Mouse (Mus musculus) forebrain, embryonic 13.5 days (tissue): ENCODE measurements at regions not wholly inside any gene's neighbourhood (a gene's known extent, or its start where the extent isn't known, plus 50 kb on each side); places are given as distances from the start of the nearest gene placed in this dataset.

ENCODE experiments used
- ATAC-seq: fragments of 200-750 bp; cut with Nextera tagmentation; 2 replicates; pipeline ENCODE4 v1.8.0; 2017
- H3K27ac ChIP-seq: fragments of 300-500 bp; sonication (generic); 2 replicates; pipeline ENCODE4 v1.5.1; 2015; ENCODE audit warnings: inconsistent platforms, mild to moderate bottlenecking, moderate library complexity
- H3K27me3 ChIP-seq: fragments of 300-500 bp; sonication (generic); 2 replicates; pipeline ENCODE4 v1.6.1; 2015; ENCODE audit warnings: mild to moderate bottlenecking, inconsistent platforms
- H3K36me3 ChIP-seq: fragments of 300-500 bp; sonication (generic); 2 replicates; pipeline ENCODE4 v1.6.1; 2015; ENCODE audit warnings: mild to moderate bottlenecking, inconsistent platforms; ENCODE audit not compliant: poor library complexity, severe bottlenecking
- H3K4me1 ChIP-seq: fragments of 300-500 bp; sonication (generic); 2 replicates; pipeline ENCODE4 v1.6.1; 2015; ENCODE audit warnings: inconsistent platforms
- H3K4me2 ChIP-seq: fragments of 300-500 bp; sonication (generic); 2 replicates; pipeline ENCODE4 v1.6.1; 2015; ENCODE audit warnings: inconsistent platforms, mild to moderate bottlenecking, moderate library complexity
- H3K4me3 ChIP-seq: fragments of 300-500 bp; sonication (generic); 2 replicates; pipeline ENCODE4 v1.5.1; 2015; ENCODE audit warnings: mild to moderate bottlenecking, inconsistent platforms
- H3K9ac ChIP-seq: fragments of 300-500 bp; sonication (generic); 2 replicates; pipeline ENCODE4 v1.6.1; 2015; ENCODE audit warnings: mild to moderate bottlenecking, inconsistent platforms
- H3K9me3 ChIP-seq: fragments of 300-500 bp; sonication (generic); replicated peaks from 2 replicates; pipeline ENCODE4 v1.6.1; 2016; ENCODE audit warnings: inconsistent platforms
- WGBS: fragments of 180-500 bp; shearing (Covaris S2); methylation state at CpG from one replicate; pipeline ENCODE4 v1.1.7; 2015; 5-methylcytosine and 5-hydroxymethylcytosine counted together

DNA sequence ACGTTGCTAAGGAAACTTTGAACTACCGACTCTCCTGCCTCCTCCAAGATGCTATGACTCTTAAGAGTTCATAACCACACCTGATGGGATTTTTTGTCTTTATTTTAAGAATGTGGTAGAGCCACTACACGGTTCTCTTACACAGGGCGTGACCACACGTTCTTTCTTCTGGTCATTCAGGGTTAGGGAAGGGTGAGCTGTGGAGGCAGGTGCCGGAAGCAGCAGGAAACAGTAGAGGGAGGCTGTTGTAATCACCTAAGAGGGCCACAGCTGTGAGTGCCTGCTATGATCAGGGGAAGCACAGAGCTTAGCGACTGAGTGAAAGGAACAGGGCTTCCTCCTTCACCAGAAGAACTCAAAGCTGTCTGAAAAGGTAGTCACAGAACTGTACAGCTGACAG is 50.6 kb upstream of the Larp1 start:
- no peak for ATAC-seq
- Histone ChIP-seq H3K36me3 (no peaks in the 10 kb centered on the region), H3K9me3 (no peaks in the 10 kb centered on the region), H3K27me3 (no peaks in the 10 kb centered on the region), H3K9ac (no peak overlapping the region), H3K27ac (no peak overlapping the region), H3K4me2 (no peak overlapping the region), H3K4me1 (peaks cover 7% of the 10 kb centered on the region; the same call in 1 of the 2 replicates), H3K4me3 (no peak overlapping the region)
- WGBS: 86% methylated on average over 7 of the region's 7 CpGs

DNA sequence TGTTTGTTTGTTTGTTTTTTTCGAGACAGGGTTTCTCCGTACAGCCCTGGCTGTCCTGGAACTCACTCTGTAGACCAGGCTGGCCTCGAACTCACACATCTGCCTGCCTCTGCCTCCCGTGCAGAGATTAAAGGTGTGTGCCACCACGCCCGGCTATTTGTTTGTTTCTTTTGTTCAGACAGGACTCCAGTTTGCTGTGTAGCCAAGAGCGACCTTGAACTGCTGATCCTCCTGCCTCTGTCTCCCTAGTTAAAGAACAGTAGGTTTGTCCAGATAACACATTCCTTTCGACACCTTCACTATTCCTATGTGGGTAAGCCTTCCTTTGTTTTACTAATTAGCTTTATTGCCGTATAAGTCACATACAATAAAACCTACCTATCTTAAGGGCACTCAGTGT is 52.0 kb upstream of the Larp1 start:
- Histone ChIP-seq H3K36me3 (no peaks in the 10 kb centered on the region), H3K4me2 (no peak overlapping the region), H3K9me3 (no peaks in the 10 kb centered on the region), H3K27ac (no peak overlapping the region), H3K9ac (no peak overlapping the region), H3K4me3 (no peak overlapping the region), H3K4me1 (no peaks in the 10 kb centered on the region), H3K27me3 (no peaks in the 10 kb centered on the region)
- no peak for ATAC-seq
- WGBS: 91% methylated on average over 9 of the region's 9 CpGs

DNA sequence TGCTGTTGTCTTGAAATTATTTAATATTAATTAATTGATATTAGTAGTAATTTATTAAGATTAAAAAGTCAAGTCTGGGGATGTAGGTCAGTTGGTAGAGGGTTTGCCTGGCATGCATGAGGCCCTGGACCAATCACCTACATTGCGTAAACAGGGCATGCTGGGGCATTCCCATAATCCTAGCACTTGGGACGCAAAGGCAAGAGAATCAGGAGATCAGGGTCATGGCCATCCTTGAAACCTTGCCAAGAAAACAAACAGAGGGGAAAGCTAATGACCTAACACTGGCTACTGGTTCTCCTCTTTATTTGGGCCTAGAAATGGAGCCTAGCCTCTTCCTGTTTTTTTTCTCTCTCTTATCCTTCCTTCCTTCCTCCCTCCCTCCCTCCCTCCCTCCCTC is 52.8 kb upstream of the Larp1 start:
- no peak overlapping the region for H3K27ac ChIP-seq
- H3K36me3 ChIP-seq: no peaks in the 10 kb centered on the region
- no peak overlapping the region for H3K4me2 ChIP-seq
- ATAC-seq: no peak
- H3K4me3 ChIP-seq: no peak overlapping the region
- 89% methylated on average over 2 of the region's 2 CpGs for WGBS
- no peak overlapping the region for H3K9ac ChIP-seq
- H3K9me3 ChIP-seq: no peaks in the 10 kb centered on the region
- no peaks in the 10 kb centered on the region for H3K27me3 ChIP-seq
- H3K4me1 ChIP-seq: no peaks in the 10 kb centered on the region

DNA sequence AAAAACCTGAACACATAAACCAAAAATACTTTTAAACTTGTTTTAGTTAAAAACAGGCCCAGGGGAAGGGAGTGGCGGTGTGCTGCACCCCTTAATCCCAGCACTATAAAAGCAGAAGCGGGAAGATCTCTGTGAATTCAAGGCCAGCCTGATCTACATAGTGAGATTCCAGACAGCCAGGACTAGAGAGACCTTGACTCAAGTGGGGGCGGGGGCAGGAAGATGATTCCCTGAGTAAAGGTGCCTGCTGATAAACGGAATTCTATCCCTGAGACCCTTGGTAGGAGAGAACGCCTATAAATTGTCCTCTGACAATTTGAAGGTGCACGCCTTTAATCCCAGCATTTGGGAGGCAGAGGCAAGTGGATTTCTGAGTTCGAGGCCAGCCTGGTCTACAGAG is 53.4 kb upstream of the Larp1 start:
- Histone ChIP-seq H3K9ac (no peak overlapping the region), H3K4me1 (no peaks in the 10 kb centered on the region), H3K27me3 (no peaks in the 10 kb centered on the region), H3K36me3 (no peaks in the 10 kb centered on the region), H3K9me3 (no peaks in the 10 kb centered on the region), H3K4me3 (no peak overlapping the region), H3K4me2 (no peak overlapping the region), H3K27ac (no peak overlapping the region)
- 91% methylated on average over 7 of the region's 7 CpGs for WGBS
- no peak for ATAC-seq

- Histone ChIP-seq H3K27me3 (no peaks in the 10 kb centered on the region), H3K9me3 (no peaks in the 10 kb centered on the region), H3K4me1 (no peaks in the 10 kb centered on the region), H3K4me2 (no peak overlapping the region), H3K36me3 (no peaks in the 10 kb centered on the region), H3K9ac (no peak overlapping the region), H3K4me3 (no peak overlapping the region), H3K27ac (no peak overlapping the region)
- no peak for ATAC-seq
- 79% methylated on average over 10 of the region's 10 CpGs for WGBS
Measured at GRCm38 (mm10) chr11:57954510-57955184, 54.2 kb upstream of the Larp1 start.

DNA sequence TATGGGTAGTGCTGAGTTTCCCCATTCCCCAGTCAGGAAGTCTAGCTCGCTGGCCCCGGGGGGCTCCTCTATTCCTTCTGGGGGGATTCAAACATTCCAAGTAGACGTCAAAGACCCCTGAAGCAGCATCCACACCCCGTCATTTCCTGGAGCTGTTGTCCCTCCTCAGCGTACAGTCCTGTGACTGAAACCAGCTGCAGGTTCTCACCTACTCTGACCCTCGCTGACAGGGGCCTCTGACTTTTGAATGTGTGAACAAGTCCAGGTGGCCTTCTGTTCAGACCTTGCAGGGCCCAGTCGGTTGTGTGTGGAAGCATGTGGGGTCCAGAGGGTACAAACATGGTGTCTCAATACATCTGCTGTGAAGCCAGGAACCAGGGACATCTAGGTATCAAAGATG is 55.2 kb upstream of the Larp1 start:
- H3K4me3 ChIP-seq: no peak overlapping the region
- WGBS: 73% methylated on average over 7 of the region's 7 CpGs
- no peaks in the 10 kb centered on the region for H3K36me3 ChIP-seq
- H3K9ac ChIP-seq: no peak overlapping the region
- H3K4me2 ChIP-seq: no peak overlapping the region
- H3K4me1 ChIP-seq: no peaks in the 10 kb centered on the region
- H3K27me3 ChIP-seq: no peaks in the 10 kb centered on the region
- H3K27ac ChIP-seq: no peak overlapping the region
- no peaks in the 10 kb centered on the region for H3K9me3 ChIP-seq
- ATAC-seq: no peak

- no peaks in the 10 kb centered on the region for H3K36me3 ChIP-seq
- no peaks in the 10 kb centered on the region for H3K27me3 ChIP-seq
- no peak overlapping the region for H3K27ac ChIP-seq
- WGBS: 81% methylated on average over 3 of the region's 3 CpGs
- no peaks in the 10 kb centered on the region for H3K4me1 ChIP-seq
- no peak for ATAC-seq
- H3K9me3 ChIP-seq: no peaks in the 10 kb centered on the region
- H3K4me2 ChIP-seq: no peak overlapping the region
- H3K9ac ChIP-seq: no peak overlapping the region
- no peak overlapping the region for H3K4me3 ChIP-seq
Measured at GRCm38 (mm10) chr11:57952619-57953018, 56.2 kb upstream of the Larp1 start.

DNA sequence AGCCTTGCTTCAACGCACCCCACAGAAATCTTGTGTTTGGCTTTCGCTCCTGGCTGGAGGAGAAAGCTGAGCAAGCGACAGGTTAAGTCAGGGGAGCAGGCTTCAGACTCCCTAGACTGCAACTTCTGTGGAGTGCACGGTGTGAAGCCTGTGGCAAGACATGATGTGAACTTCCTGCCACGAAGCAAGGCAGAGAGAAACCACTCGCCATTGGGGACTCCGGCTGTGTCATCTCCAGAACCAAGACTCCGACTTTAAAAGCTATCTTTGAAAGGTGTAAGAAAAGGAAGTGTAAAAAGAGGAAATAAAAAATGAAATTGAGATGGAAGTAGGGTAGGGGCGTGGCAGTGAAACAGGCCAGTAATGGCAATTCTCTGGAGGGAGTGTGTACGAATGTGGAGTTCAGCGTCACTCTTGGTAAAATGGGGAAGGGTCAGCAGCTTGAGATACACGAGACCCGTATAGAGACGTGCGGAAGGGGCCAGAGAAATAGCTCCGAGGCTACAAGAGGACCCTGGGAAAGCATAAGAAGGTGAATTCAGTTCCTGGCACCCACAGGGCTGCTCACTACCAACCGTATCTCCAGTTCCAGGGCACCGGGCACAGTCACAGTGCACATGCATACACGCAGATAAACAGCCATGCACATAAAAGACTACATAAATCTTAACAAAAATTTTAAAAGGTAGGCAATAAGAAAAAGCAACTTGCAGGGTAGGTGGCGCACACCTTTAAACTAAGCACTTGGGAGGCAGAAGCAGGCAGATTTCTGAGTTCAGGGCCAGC is 57.1 kb upstream of the Larp1 start:
- WGBS: 84% methylated on average over 20 of the region's 20 CpGs
- no peak overlapping the region for H3K4me3 ChIP-seq
- H3K27me3 ChIP-seq: no peaks in the 10 kb centered on the region
- no peaks in the 10 kb centered on the region for H3K9me3 ChIP-seq
- no peak overlapping the region for H3K27ac ChIP-seq
- H3K4me1 ChIP-seq: no peaks in the 10 kb centered on the region
- ATAC-seq: no peak
- no peak overlapping the region for H3K4me2 ChIP-seq
- no peaks in the 10 kb centered on the region for H3K36me3 ChIP-seq
- no peak overlapping the region for H3K9ac ChIP-seq

DNA sequence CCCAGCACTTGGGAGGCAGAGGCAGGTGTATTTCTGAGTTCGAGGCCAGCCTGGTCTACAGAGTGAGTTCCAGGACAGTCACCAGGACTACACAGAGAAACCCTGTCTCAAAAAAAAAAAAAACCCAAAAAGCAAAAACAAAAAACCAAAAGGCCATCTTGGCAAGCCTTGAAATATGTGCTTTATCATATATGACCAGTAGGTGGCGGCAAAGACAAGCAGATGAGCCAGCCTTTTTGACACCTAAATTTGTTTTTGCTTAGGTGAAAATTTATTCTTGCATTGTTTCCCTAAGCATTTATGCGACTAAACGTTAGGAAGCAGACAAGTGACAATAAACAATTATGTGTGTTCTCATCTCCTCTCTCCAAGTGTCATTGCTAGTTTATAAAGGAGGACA is 57.9 kb upstream of the Larp1 start:
- 2% methylated on average over 4 of the region's 4 CpGs for WGBS
- H3K4me1 ChIP-seq: no peaks in the 10 kb centered on the region
- no peaks in the 10 kb centered on the region for H3K9me3 ChIP-seq
- H3K9ac ChIP-seq: no peak overlapping the region
- H3K4me3 ChIP-seq: no peak overlapping the region
- no peak overlapping the region for H3K27ac ChIP-seq
- no peak for ATAC-seq
- H3K4me2 ChIP-seq: no peak overlapping the region
- no peaks in the 10 kb centered on the region for H3K36me3 ChIP-seq
- H3K27me3 ChIP-seq: no peaks in the 10 kb centered on the region

- Histone ChIP-seq H3K27me3 (no peaks in the 10 kb centered on the region), H3K36me3 (no peaks in the 10 kb centered on the region), H3K9ac (no peak overlapping the region), H3K4me1 (no peaks in the 10 kb centered on the region), H3K4me2 (no peak overlapping the region), H3K4me3 (no peak overlapping the region), H3K27ac (no peak overlapping the region), H3K9me3 (no peaks in the 10 kb centered on the region)
- 77% methylated on average over 9 of the region's 9 CpGs for WGBS
- ATAC-seq: no peak
Measured at GRCm38 (mm10) chr11:57949067-57949466, 59.8 kb upstream of the Larp1 start.

- Histone ChIP-seq H3K27me3 (no peaks in the 10 kb centered on the region), H3K4me1 (no peaks in the 10 kb centered on the region), H3K36me3 (no peaks in the 10 kb centered on the region), H3K27ac (no peak overlapping the region), H3K9me3 (no peaks in the 10 kb centered on the region), H3K4me2 (no peak overlapping the region), H3K4me3 (no peak overlapping the region), H3K9ac (no peak overlapping the region)
- no peak for ATAC-seq
- WGBS: 87% methylated on average over 4 of the region's 4 CpGs
Measured at GRCm38 (mm10) chr11:57947347-57947746, 61.5 kb upstream of the Larp1 start.

DNA sequence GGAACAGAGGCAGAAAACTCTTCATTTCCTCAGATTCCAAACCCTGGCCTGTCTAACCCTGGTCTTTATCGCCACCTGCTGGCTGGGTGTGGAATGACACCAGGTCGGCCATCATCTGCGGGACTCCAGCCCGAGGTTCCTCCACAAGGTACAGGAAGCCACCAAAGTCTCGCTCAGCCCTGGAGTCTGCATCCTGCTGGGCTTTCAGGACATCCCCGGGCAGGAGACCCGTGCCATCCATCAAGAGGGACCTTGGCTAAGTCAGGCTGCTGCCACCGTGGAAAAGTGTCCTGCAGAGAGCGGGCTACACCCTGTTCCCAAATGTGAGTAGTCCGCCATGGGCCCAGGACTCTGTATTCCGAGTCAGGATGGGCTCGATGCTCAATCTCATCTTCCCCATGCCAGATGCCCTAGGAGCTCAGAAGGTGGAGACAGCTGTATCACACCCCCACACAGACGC is 74.4 kb upstream of the Larp1 start:
- Histone ChIP-seq H3K9me3 (no peaks in the 10 kb centered on the region), H3K4me3 (peak overlapping the region; percentile 12; the same call in 1 of the 2 replicates), H3K27ac (no peak overlapping the region), H3K4me1 (peaks cover 8% of the 10 kb centered on the region; the same call in 1 of the 2 replicates), H3K4me2 (peak overlapping the region; percentile 51), H3K36me3 (no peaks in the 10 kb centered on the region), H3K9ac (peak overlapping the region; percentile 45), H3K27me3 (no peaks in the 10 kb centered on the region; the same call in 1 of the 2 replicates)
- peak; percentile 58; the same call in 1 of the 2 replicates for ATAC-seq
- 9% methylated on average over 13 of the region's 13 CpGs for WGBS
